Mouse (Mus musculus) right cerebral cortex, postnatal 10 days (tissue): Measurements from ENCODE around the gene Ttll10.

Experiments
- DNase-seq, 2 experiments: peaks; one replicate each; pipeline ENCODE4 v3.0.0; 2021; ENCODE audit warnings: low spot score in 2 of 2

Ttll10 gene

GRCm38 (mm10) chr4:156065156-156065894 lies 6.1 kb upstream of the Ttll10 start:
- DNase-seq = no peak

DNA sequence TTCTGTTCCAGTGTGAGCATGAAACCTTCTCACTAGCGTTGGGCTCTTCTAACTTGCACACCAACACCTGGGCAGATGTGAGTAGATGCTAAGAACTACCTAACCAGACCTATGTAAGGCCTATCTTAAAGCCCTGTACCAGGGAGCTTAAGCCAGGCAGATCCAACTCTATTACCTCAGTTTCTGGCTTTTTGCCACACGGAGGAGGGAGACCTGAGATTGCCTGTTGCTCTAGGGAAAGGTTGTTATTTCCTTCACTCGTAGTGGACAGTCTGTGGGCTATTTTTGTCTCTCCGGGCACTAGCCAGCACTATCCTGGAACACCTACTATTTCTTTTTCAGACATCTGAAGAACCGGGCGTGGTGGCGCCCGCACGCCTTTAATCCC lies 5.3 kb upstream of the Ttll10 start:
- no peak for DNase-seq

- DNase-seq = no peak
Measured at GRCm38 (mm10) chr4:156063861-156064509, 4.8 kb upstream of the Ttll10 start.

DNA sequence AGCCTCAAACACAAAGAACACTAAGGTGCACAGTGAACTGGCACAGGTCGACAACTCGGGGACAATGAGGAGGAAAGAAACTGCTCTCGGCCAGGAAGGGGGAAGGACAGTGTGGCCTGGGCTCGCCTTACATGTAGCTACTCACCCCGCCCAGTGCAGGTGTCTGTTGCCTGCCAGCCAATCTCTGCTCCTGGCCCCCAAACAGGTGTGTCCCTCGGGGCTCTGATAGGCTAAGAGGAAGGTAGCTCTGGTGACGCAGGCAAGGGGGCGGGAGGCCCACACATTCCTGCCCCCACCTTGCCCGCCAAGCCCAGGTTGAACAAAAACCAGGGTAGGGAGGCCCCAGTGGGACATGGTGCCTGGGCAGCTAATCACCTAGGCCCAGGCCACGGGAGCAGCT lies 499 bp upstream of the Ttll10 start:
- DNase-seq = no peak

DNA sequence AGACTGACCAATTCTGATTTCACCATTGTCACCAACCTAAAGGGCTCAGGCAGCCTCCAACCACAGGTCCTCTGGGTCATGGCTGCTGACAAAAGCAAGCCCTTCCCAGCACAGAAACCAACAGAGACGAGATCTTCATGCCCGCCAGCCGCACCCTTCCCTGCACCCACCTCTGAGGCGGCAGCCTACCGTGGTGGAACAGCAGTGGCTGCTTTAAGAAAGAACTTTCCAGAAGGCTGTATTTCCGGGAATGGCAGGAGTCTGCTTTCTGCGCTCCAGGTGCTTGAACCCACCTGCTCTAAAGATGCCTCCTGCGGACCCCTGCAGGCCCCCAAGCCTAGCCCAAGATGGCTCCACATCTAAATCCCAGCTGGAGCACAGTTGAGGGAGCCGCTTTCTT lies 388 bp downstream of the Ttll10 start:
- no peak for DNase-seq

DNA sequence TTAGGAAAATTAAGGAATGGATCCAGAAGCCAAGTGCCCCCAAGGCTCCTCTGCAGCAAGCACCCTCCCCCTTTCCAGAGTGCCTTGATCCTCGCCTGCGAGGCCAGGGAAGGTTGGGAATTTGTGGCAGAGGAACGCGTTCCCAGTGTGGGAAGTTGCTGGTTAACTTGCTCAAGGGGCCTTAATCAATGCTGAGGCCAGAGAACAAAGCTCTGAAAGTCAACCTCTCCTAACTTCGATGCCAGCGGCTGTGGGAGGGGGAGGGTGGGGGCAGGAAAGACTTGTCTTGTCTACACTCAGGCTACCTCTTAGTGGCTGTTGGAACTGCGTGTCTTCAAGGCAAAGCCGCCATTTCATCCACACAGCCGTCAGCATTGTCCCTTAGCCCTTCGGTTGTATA lies 1.5 kb downstream of the Ttll10 start:
- no peak for DNase-seq

- no peak for DNase-seq
Measured at GRCm38 (mm10) chr4:156055173-156055572, 4.0 kb downstream of the Ttll10 start.

DNA sequence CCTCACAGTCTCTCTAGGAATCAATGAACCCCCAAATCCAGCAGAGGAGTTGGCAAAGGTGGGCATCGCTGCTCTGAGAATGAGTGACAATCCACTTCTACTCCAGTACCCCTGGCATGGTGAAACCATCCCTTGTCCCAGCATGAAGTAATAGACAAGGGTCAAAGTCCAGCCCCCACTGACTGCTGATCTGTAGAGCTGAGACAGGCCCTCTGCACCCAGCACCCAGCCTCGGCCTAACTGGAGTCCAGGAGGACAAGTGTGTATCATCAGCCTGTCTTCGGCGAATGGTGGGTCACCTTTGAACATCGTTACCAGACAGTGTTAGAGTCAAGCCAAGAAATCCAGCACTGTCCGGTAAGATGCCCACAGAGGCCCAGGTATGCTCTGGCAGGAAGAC lies 4.6 kb downstream of the Ttll10 start:
- DNase-seq = no peak

- no peak for DNase-seq
Measured at GRCm38 (mm10) chr4:156054130-156054529, 5.1 kb downstream of the Ttll10 start.

DNA sequence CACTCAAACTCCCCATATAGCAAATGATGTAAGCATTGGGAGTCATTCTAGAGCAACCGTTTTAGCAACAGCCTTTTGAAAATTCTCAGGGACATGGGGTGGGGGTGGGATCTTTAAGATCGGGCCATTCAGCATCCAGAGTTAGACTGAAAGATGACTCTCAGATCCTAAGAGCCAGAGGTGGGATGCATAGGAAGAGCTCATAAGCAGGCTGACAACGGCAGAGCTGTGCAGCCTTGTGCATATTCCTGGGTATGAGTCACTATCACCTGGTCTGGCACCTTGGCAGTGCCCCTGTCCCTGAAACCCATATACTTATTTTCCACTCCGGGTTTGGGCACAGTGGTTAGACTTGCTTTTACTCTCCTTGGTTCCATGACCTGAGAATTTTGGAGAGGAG lies 6.1 kb downstream of the Ttll10 start:
- no peak for DNase-seq

GRCm38 (mm10) chr4:156050391-156050980 lies 8.7 kb downstream of the Ttll10 start:
- no peak for DNase-seq

- DNase-seq = no peak
Measured at GRCm38 (mm10) chr4:156049779-156050178, 9.4 kb downstream of the Ttll10 start.

DNA sequence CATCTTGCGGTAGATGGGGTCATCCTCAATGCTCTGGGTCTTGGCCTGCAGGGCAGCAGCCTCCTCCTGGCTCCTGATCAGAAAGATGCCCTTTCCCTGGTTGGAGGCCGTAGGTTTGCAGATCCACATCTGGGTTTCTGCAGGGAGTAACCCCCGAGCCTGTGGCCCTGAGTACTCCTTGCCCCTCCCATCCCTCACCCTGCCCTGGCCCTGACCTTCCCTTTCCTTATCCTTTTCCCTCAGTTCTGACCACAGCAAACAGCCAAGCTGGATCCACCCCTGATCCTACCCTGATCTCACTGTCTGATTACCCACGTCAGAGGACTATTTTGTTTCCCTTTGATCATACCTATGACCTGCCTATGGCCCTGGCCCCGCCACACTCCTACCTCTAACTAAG lies 14.5 kb downstream of the Ttll10 start:
- DNase-seq = no peak

GRCm38 (mm10) chr4:156034901-156035300 lies 24.3 kb downstream of the Ttll10 start:
- DNase-seq = no peak

DNA sequence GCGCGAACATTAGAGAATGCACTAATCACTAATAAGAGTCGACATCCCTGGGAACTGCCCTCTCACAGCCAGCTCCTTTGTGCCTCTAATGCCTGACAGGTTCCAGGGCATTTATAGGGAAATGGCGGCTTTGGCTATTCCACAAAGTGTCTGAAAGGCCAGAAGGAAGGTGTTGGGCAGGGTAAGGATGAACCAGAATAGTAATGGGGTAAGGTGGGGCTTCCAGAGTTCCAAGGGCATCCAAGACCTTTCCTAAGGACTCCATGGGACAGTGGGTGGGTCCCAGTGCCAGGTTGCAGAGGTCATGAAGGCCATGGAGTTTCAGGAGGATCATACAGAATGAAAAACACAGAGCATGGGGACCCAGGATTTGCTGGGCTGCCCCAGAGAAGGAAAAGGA lies 24.9 kb downstream of the Ttll10 start:
- no peak for DNase-seq

DNA sequence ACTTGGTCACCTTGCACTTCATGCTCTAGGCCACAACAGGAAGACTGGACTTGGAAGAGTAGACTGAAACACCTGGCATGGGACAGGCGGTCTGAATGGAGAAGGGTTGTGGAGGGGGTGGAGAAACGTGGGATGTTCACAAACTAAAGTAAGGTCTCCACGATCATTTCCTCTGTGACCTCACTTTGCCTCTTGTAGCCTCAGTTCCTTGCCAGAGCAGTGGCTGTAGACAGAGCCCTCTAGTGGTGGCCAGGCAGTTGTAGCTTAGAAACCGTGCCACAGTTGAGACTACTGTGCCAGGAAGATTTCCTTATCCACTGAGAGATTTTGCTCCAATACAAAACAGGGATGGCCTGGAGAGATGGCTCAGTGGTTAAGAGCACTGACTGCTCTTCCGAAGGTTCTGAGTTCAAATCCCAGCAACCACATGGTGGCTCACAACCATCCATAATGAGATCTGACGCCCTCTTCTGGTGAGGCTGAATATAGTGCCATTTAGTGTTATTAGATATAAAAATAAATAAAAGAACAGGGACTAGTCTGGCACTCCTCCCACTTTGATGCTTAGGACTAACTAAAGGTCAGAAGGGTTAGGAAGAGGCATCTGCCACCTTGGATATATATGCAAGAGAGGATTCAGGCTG lies 25.6 kb downstream of the Ttll10 start:
- DNase-seq = no peak

- no peak for DNase-seq
Measured at GRCm38 (mm10) chr4:156032856-156033255, 26.4 kb downstream of the Ttll10 start.

- DNase-seq = peak; percentile 91 to 93
Measured at GRCm38 (mm10) chr4:156031593-156032391, 27.4 kb downstream of the Ttll10 start.

DNA sequence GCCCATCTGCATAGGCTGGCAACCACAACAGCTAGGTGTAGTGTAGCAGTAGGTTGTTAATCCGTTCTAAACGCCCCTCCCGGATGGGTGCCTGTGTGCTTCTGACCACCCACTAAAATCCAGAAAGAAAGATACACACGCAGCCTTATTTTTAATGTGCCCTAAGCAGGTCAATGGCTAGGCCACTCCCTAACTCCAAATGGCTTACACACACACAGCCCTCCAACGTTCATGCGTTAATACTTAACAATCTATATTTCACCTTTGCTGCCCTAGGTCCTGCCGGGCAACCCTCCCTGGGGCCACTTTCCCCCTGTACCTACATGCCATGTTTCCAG lies 28.0 kb downstream of the Ttll10 start:
- no peak for DNase-seq

DNA sequence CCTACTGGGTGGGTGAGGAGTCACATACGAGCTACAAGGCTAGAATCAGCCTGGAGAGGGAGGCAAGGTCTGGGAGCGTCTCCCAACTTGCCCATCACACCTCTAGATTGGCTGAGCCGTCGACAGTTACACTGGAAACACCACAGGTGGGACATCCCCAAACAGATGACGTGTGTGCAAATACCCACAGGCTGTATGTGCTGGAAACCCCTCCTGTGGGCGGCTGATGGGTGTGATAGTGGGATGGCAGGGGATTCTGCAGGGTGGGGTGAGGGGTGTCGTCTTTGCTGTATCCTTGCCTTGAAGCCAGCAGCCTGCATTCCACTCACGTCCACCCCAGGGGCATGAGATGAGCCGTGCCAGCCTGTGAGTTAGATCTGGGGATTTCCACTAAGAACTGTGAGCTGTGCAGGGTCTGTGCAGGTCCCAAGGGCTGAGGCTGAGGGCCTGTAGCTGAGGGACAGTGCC lies 28.5 kb downstream of the Ttll10 start:
- DNase-seq = peak in 1 of 2 experiments; percentile 33

DNA sequence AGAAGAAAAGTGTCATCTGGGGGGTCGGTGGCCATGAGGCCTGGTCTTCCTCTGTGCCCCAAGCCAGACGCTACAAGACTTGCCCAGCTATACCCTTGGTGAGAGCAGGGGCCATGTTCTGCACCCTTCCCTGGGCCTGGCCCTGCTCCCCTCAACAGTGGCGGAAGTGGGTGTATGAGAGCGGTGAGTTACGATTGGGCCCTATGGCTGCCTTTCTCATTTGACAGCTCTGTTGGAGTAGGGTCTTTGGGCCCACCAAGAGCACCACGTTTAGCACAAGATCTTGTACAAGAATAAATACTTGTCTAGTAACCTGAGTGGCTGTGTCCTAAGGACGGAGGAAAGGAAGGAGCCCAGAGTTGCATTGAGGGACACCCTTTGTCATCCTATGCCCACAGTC lies 30.6 kb downstream of the Ttll10 start:
- no peak for DNase-seq

- peak; percentile 67 to 71 for DNase-seq
Measured at GRCm38 (mm10) chr4:156026013-156026412, 33.2 kb downstream of the Ttll10 start, which contains the start of gene Tnfrsf18. Tnfrsf18 (plus strand) TSS chr4:156026164.
